Mouse (Mus musculus) embryonic facial prominence, embryonic 11.5 days (tissue): ENCODE data around the gene 4930579F01Rik. TPM values are rescaled to one million over a fixed set of nuclear protein-coding genes. Genes with fewer than 3 reads are reported as not detected.
"Not testable (repeated sequence)": the region's sequence is repeated elsewhere in the genome, so short reads cannot be mapped to it uniquely, and the experiment has no call there.

Experiments
- ATAC-seq: fragments of 200-750 bp; cut with Nextera tagmentation; replicated peaks from 2 replicates; pipeline ENCODE4 v1.8.0; 2017; ENCODE audit warnings: low read depth; ENCODE audit not compliant: insufficient number of reproducible peaks, low FRiP score, low TSS enrichment
- DNase-seq: peaks from one replicate; pipeline ENCODE4 v3.0.0-alpha.2; 2015; ENCODE audit warnings: low spot score
- H3K27ac ChIP-seq: fragments of 300-500 bp; sonication (generic); replicated peaks from 2 replicates; pipeline ENCODE4 v1.5.1; 2014; ENCODE audit warnings: mild to moderate bottlenecking, low read depth, low read length, control low read depth
- H3K27me3 ChIP-seq: fragments of 300-500 bp; sonication (generic); 2 replicates; pipeline ENCODE4 v1.6.1; 2014; ENCODE audit warnings: mild to moderate bottlenecking, low read length, moderate library complexity, mixed read lengths; ENCODE audit not compliant: control insufficient read depth, insufficient read depth
- H3K36me3 ChIP-seq: fragments of 300-500 bp; sonication (generic); replicated peaks from 2 replicates; pipeline ENCODE4 v1.6.1; 2014; ENCODE audit warnings: low read depth, mild to moderate bottlenecking, low read length, moderate library complexity, mixed read lengths; ENCODE audit not compliant: control insufficient read depth, insufficient read depth
- H3K4me1 ChIP-seq: fragments of 300-500 bp; sonication (generic); 2 replicates; pipeline ENCODE4 v1.6.1; 2014; ENCODE audit warnings: low read length, mixed read lengths; ENCODE audit not compliant: control insufficient read depth, insufficient read depth
- H3K4me2 ChIP-seq: fragments of 300-500 bp; sonication (generic); 2 replicates; pipeline ENCODE4 v1.6.1; 2014; ENCODE audit warnings: low read depth, mild to moderate bottlenecking, control low read depth, low read length, moderate library complexity
- H3K4me3 ChIP-seq: fragments of 300-500 bp; sonication (generic); 2 replicates; pipeline ENCODE4 v1.5.1; 2014; ENCODE audit warnings: low read depth, low read length, control low read depth
- H3K9ac ChIP-seq: fragments of 300-500 bp; sonication (generic); replicated peaks from 2 replicates; pipeline ENCODE4 v1.6.1; 2014; ENCODE audit warnings: mild to moderate bottlenecking, control low read depth, low read length
- H3K9me3 ChIP-seq: fragments of 300-500 bp; sonication (generic); replicated peaks from 2 replicates; pipeline ENCODE4 v1.6.1; 2016; ENCODE audit warnings: mild to moderate bottlenecking, low read length, inconsistent platforms, mixed read lengths; ENCODE audit not compliant: control insufficient read depth
- WGBS: fragments of 180-500 bp; shearing (Covaris S2); extraction: QIAGEN DNeasy Blood & Tissue Kit; methylation state at CpG from one replicate; pipeline ENCODE4 v1.1.7; 2014; 5-methylcytosine and 5-hydroxymethylcytosine counted together
- polyA plus RNA-seq: library from polyadenylated mRNA; unstranded; fragments of >200 nt; fragmentation: Nextera tagmentation; extraction: Ambion mirVana; gene quantifications from 2 replicates; pipeline ENCODE4 v1.2.1, GENCODE M21; 2014

4930579F01Rik gene
- polyA plus RNA-seq, 1 experiment from 2014 or later, result not detected

- peak; percentile 40 for DNase-seq
Measured at GRCm38 (mm10) chr3:138142052-138142732, 51.4 kb downstream of the 4930579F01Rik start.

GRCm38 (mm10) chr3:138139663-138140062 lies 54.0 kb downstream of the 4930579F01Rik start:
- no peak for DNase-seq
- ATAC-seq, result no peak
- no peaks in the 10 kb centered on the region for H3K36me3 ChIP-seq
- no peaks in the 10 kb centered on the region for H3K4me1 ChIP-seq
- 94% methylated on average over 6 of the region's 6 CpGs for WGBS
- H3K9me3 ChIP-seq, result no peaks in the 10 kb centered on the region
- H3K4me3 ChIP-seq, result no peak overlapping the region
- H3K27me3 ChIP-seq, result no peaks in the 10 kb centered on the region
- no peak overlapping the region for H3K27ac ChIP-seq
- no peak overlapping the region for H3K4me2 ChIP-seq
- H3K9ac ChIP-seq, result no peak overlapping the region

More at GRCm38 (mm10) chr3:138142052-138142732, 51.4 kb downstream of the 4930579F01Rik start:
- Histone ChIP-seq H3K36me3 (no peaks in the 10 kb centered on the region), H3K9ac (no peak overlapping the region), H3K4me3 (no peak overlapping the region; the same call in 1 of the 2 replicates), H3K4me2 (peak overlapping the region; percentile 13), H3K27ac (no peak overlapping the region), H3K9me3 (no peaks in the 10 kb centered on the region), H3K27me3 (no peaks in the 10 kb centered on the region), H3K4me1 (no peaks in the 10 kb centered on the region)
- WGBS, result 44% methylated on average over 4 of the region's 4 CpGs
- ATAC-seq, result no peak

- H3K9me3 ChIP-seq, DNase-seq, H3K27me3 ChIP-seq, ATAC-seq, H3K36me3 ChIP-seq, H3K9ac ChIP-seq, H3K4me2 ChIP-seq, H3K4me3 ChIP-seq, H3K4me1 ChIP-seq, H3K27ac ChIP-seq: not testable (repeated sequence)
- WGBS, result 95% methylated on average over 13 of the region's 13 CpGs
Measured at GRCm38 (mm10) chr3:138138146-138138545, 55.5 kb downstream of the 4930579F01Rik start.

GRCm38 (mm10) chr3:138134528-138134927 lies 59.1 kb downstream of the 4930579F01Rik start:
- ATAC-seq, result no peak
- Histone ChIP-seq H3K9me3 (no peaks in the 10 kb centered on the region), H3K4me2 (no peak overlapping the region), H3K4me3 (no peak overlapping the region), H3K36me3 (no peaks in the 10 kb centered on the region), H3K27ac (no peak overlapping the region), H3K4me1 (no peaks in the 10 kb centered on the region), H3K9ac (no peak overlapping the region), H3K27me3 (no peaks in the 10 kb centered on the region)
- DNase-seq, result no peak
- 85% methylated on average over 1 of the region's 1 CpGs for WGBS

- no peaks in the 10 kb centered on the region for H3K27me3 ChIP-seq
- H3K4me2 ChIP-seq, result no peak overlapping the region
- 87% methylated on average over 11 of the region's 11 CpGs for WGBS
- no peak overlapping the region for H3K9ac ChIP-seq
- H3K4me1 ChIP-seq, result no peaks in the 10 kb centered on the region
- no peak overlapping the region for H3K4me3 ChIP-seq
- no peak overlapping the region for H3K27ac ChIP-seq
- no peaks in the 10 kb centered on the region for H3K9me3 ChIP-seq
- ATAC-seq (no peak), DNase-seq (no peak)
- H3K36me3 ChIP-seq, result no peaks in the 10 kb centered on the region
Measured at GRCm38 (mm10) chr3:138133916-138134315, 59.7 kb downstream of the 4930579F01Rik start.

- no peak for ATAC-seq
- H3K9me3 ChIP-seq, result no peaks in the 10 kb centered on the region
- 88% methylated on average over 8 of the region's 8 CpGs for WGBS
- H3K27me3 ChIP-seq, result no peaks in the 10 kb centered on the region
- H3K4me1 ChIP-seq, result no peaks in the 10 kb centered on the region
- H3K36me3 ChIP-seq, result no peaks in the 10 kb centered on the region
- no peak overlapping the region for H3K27ac ChIP-seq
- H3K4me3 ChIP-seq, result no peak overlapping the region
- no peak overlapping the region for H3K9ac ChIP-seq
- no peak overlapping the region for H3K4me2 ChIP-seq
- DNase-seq, result no peak
Measured at GRCm38 (mm10) chr3:138133463-138133862, 60.2 kb downstream of the 4930579F01Rik start.

GRCm38 (mm10) chr3:138131168-138131567 lies 62.5 kb downstream of the 4930579F01Rik start:
- H3K27me3 ChIP-seq, result no peaks in the 10 kb centered on the region
- no peak overlapping the region for H3K27ac ChIP-seq
- H3K4me3 ChIP-seq, result no peak overlapping the region
- ATAC-seq (no peak), DNase-seq (no peak)
- WGBS, result 55% methylated on average over 9 of the region's 9 CpGs
- no peaks in the 10 kb centered on the region for H3K4me1 ChIP-seq
- H3K36me3 ChIP-seq, result no peaks in the 10 kb centered on the region
- H3K9me3 ChIP-seq, result no peaks in the 10 kb centered on the region
- no peak overlapping the region for H3K9ac ChIP-seq
- H3K4me2 ChIP-seq, result no peak overlapping the region

- no peaks in the 10 kb centered on the region for H3K36me3 ChIP-seq
Measured at GRCm38 (mm10) chr3:138130692-138131091, 62.9 kb downstream of the 4930579F01Rik start.

More at GRCm38 (mm10) chr3:138130692-138131091, 62.9 kb downstream of the 4930579F01Rik start:
- H3K27me3 ChIP-seq, result no peaks in the 10 kb centered on the region
- H3K9me3 ChIP-seq, result no peaks in the 10 kb centered on the region
- no peak for ATAC-seq
- H3K4me2 ChIP-seq, result no peak overlapping the region
- H3K4me3 ChIP-seq, result no peak overlapping the region
- no peak overlapping the region for H3K9ac ChIP-seq
- H3K27ac ChIP-seq, result no peak overlapping the region
- DNase-seq, result no peak
- WGBS, result 71% methylated on average over 1 of the region's 1 CpGs
- no peaks in the 10 kb centered on the region for H3K4me1 ChIP-seq
